Comparison of ENCODE assay signal across 11 mouse cellular contexts in genomic region chr13:26080814-26081213, GRCm38 (mm10).
DNase-seq lines count a peak whose midpoint lies in the region; ATAC-seq and TF ChIP-seq lines count a peak whose summit lies in the region.
"Had no signal": no experiment of that assay in that cellular context is flagged by ENCODE, and none has a peak within 500 bp of the region (broad histone marks: within the 10 kb centered on the region; RNA-seq: fewer than 3 reads in every experiment).

No protein-coding gene starts in this region.

- no peaks in the 10 kb centered on the region for H3K9me3 ChIP-seq in embryonic facial prominence, embryonic 13.5 days
- H3K9me3 ChIP-seq in hindbrain, embryonic 13.5 days: no peaks in the 10 kb centered on the region
- H3K9me3 ChIP-seq in midbrain, embryonic 14.5 days (ENCODE audit: control insufficient read depth, low read length): no peaks in the 10 kb centered on the region
- H3K9me3 ChIP-seq in heart, embryonic 10.5 days: no peaks in the 10 kb centered on the region
- H3K9me3 ChIP-seq in liver, postnatal 0 days (ENCODE audit: low read length): no peaks in the 10 kb centered on the region
- no peaks in the 10 kb centered on the region for H3K9me3 ChIP-seq in kidney, embryonic 14.5 days (ENCODE audit: control insufficient read depth, low read length)
- H3K9me3 ChIP-seq: liver, embryonic 13.5 days had no signal

- WGBS in embryonic facial prominence, embryonic 13.5 days: 22% methylated on average over 2 of the region's 2 CpGs
- WGBS in hindbrain, embryonic 13.5 days: 58% methylated on average over 2 of the region's 2 CpGs
- WGBS in midbrain, embryonic 14.5 days: 64% methylated on average over 2 of the region's 2 CpGs
- WGBS in heart, embryonic 10.5 days: 84% methylated on average over 2 of the region's 2 CpGs
- 76% methylated on average over 2 of the region's 2 CpGs for WGBS in liver, postnatal 0 days (ENCODE audit: insufficient replicate concordance)
- 89% methylated on average over 2 of the region's 2 CpGs for WGBS in kidney, embryonic 14.5 days

- H3K4me2 ChIP-seq in embryonic facial prominence, embryonic 13.5 days: no peak overlapping the region
- no peak overlapping the region for H3K4me2 ChIP-seq in hindbrain, embryonic 13.5 days
- H3K4me2 ChIP-seq in midbrain, embryonic 14.5 days (ENCODE audit: low read length): no peak overlapping the region
- H3K4me2 ChIP-seq in liver, postnatal 0 days (ENCODE audit: low read depth, low read length): no peak overlapping the region
- H3K4me2 ChIP-seq in kidney, embryonic 14.5 days (replicated peaks; ENCODE audit: low read depth, low read length): no peak overlapping the region
- H3K4me2 ChIP-seq: liver, embryonic 13.5 days had no signal

- H3K36me3 ChIP-seq in embryonic facial prominence, embryonic 13.5 days: no peaks in the 10 kb centered on the region
- no peaks in the 10 kb centered on the region for H3K36me3 ChIP-seq in hindbrain, embryonic 13.5 days
- no peaks in the 10 kb centered on the region for H3K36me3 ChIP-seq in midbrain, embryonic 14.5 days (ENCODE audit: control insufficient read depth, insufficient read depth, low read length)
- H3K36me3 ChIP-seq in heart, embryonic 10.5 days: no peaks in the 10 kb centered on the region
- no peaks in the 10 kb centered on the region for H3K36me3 ChIP-seq in liver, postnatal 0 days (replicated peaks; ENCODE audit: insufficient read depth, low read length)
- H3K36me3 ChIP-seq in kidney, embryonic 14.5 days (ENCODE audit: control insufficient read depth, insufficient read depth, low read length): no peaks in the 10 kb centered on the region
- H3K36me3 ChIP-seq: liver, embryonic 13.5 days had no signal

- TF ChIP-seq EP300 in liver, postnatal 0 days (IDR thresholded peaks at IDR 0.05; ENCODE audit: low read depth): no peak

- peaks cover 14% of the 10 kb centered on the region for H3K4me1 ChIP-seq in embryonic facial prominence, embryonic 13.5 days
- H3K4me1 ChIP-seq in hindbrain, embryonic 13.5 days (replicated peaks): no peaks in the 10 kb centered on the region; the same call in 1 of the 2 replicates
- H3K4me1 ChIP-seq in midbrain, embryonic 14.5 days (ENCODE audit: control insufficient read depth, insufficient read depth, low read length): peaks cover 5% of the 10 kb centered on the region; the same call in 1 of the 2 replicates
- no peaks in the 10 kb centered on the region for H3K4me1 ChIP-seq in heart, embryonic 10.5 days
- no peaks in the 10 kb centered on the region for H3K4me1 ChIP-seq in liver, postnatal 0 days (ENCODE audit: insufficient read depth)
- H3K4me1 ChIP-seq in kidney, embryonic 14.5 days (ENCODE audit: control insufficient read depth, insufficient read depth, low read length): no peaks in the 10 kb centered on the region
- H3K4me1 ChIP-seq: liver, embryonic 13.5 days had no signal

- peak; percentile 75 for DNase-seq in brain, embryonic 14.5 days (ENCODE audit: low read depth)
- peak; percentile 44 for DNase-seq in midbrain, embryonic 14.5 days
- DNase-seq in heart, embryonic 10.5 days (ENCODE audit: low spot score): no peak
- DNase-seq in liver, postnatal 0 days: no peak
- DNase-seq: heart, postnatal 14 days; kidney, adult 8-10 months; liver, embryonic 13.5 days; lung, postnatal 36 days had no signal

- ATAC-seq in embryonic facial prominence, embryonic 13.5 days (ENCODE audit: insufficient number of reproducible peaks, insufficient read depth, low FRiP score, low TSS enrichment, low read depth): no peak
- peak; percentile 39; the same call in 1 of the 2 replicates for ATAC-seq in hindbrain, embryonic 13.5 days (ENCODE audit: low FRiP score)
- ATAC-seq in midbrain, embryonic 14.5 days (ENCODE audit: low FRiP score, low TSS enrichment): peak; percentile 20; the same call in 1 of the 2 replicates
- no peak for ATAC-seq in liver, postnatal 0 days
- no peak for ATAC-seq in kidney, embryonic 14.5 days (ENCODE audit: low FRiP score, low TSS enrichment)

- no peak overlapping the region for H3K9ac ChIP-seq in embryonic facial prominence, embryonic 13.5 days
- H3K9ac ChIP-seq in hindbrain, embryonic 13.5 days: no peak overlapping the region
- H3K9ac ChIP-seq in midbrain, embryonic 14.5 days (replicated peaks; ENCODE audit: low read length): 0 out of 2 replicates have a peak overlapping the region, but pooled peaks have one; percentile 2
- H3K9ac ChIP-seq in liver, postnatal 0 days (replicated peaks): no peak overlapping the region
- no peak overlapping the region for H3K9ac ChIP-seq in kidney, embryonic 14.5 days (ENCODE audit: low read depth, low read length)
- H3K9ac ChIP-seq: liver, embryonic 13.5 days had no signal

- H3K27me3 ChIP-seq in embryonic facial prominence, embryonic 13.5 days: no peaks in the 10 kb centered on the region
- no peaks in the 10 kb centered on the region for H3K27me3 ChIP-seq in hindbrain, embryonic 13.5 days
- no peaks in the 10 kb centered on the region for H3K27me3 ChIP-seq in midbrain, embryonic 14.5 days (ENCODE audit: control insufficient read depth, insufficient read depth, low read length)
- H3K27me3 ChIP-seq in heart, embryonic 10.5 days (ENCODE audit: insufficient read depth, poor library complexity, severe bottlenecking): no peaks in the 10 kb centered on the region
- H3K27me3 ChIP-seq in liver, postnatal 0 days (ENCODE audit: insufficient read depth, low read length): no peaks in the 10 kb centered on the region
- no peaks in the 10 kb centered on the region for H3K27me3 ChIP-seq in kidney, embryonic 14.5 days (ENCODE audit: control insufficient read depth, insufficient read depth, low read length)
- H3K27me3 ChIP-seq: liver, embryonic 13.5 days had no signal

- no peak for TF ChIP-seq POLR2A in brain, embryonic 14.5 days (IDR thresholded peaks at IDR 0.05; ENCODE audit: borderline replicate concordance, extremely low read depth, insufficient read depth, insufficient read length, poor library complexity, severe bottlenecking)

- H3K27ac ChIP-seq in embryonic facial prominence, embryonic 13.5 days: peak overlapping the region; percentile 87
- peak overlapping the region; percentile 61 for H3K27ac ChIP-seq in hindbrain, embryonic 13.5 days
- peak overlapping the region; percentile 66 for H3K27ac ChIP-seq in midbrain, embryonic 14.5 days (replicated peaks; ENCODE audit: low read depth, low read length)
- H3K27ac ChIP-seq in heart, embryonic 10.5 days: no peak overlapping the region
- no peak overlapping the region for H3K27ac ChIP-seq in liver, postnatal 0 days (ENCODE audit: low read depth)
- no peak overlapping the region for H3K27ac ChIP-seq in kidney, embryonic 14.5 days (ENCODE audit: low read depth, low read length)
- H3K27ac ChIP-seq: liver, embryonic 13.5 days had no signal

- TF ChIP-seq CTCF in brain, embryonic 14.5 days (IDR thresholded peaks at IDR 0.05; ENCODE audit: borderline replicate concordance, extremely low read depth, insufficient read depth, insufficient read length): no peak
- no peak for TF ChIP-seq CTCF in liver, postnatal 0 days (IDR thresholded peaks at IDR 0.05; ENCODE audit: low read depth)

- H3K4me3 ChIP-seq in embryonic facial prominence, embryonic 13.5 days: no peak overlapping the region
- H3K4me3 ChIP-seq in hindbrain, embryonic 13.5 days: no peak overlapping the region
- H3K4me3 ChIP-seq in midbrain, embryonic 14.5 days (replicated peaks; ENCODE audit: low read depth, low read length): no peak overlapping the region
- H3K4me3 ChIP-seq in heart, embryonic 10.5 days: no peak overlapping the region
- H3K4me3 ChIP-seq in liver, postnatal 0 days (ENCODE audit: low read depth, low read length): no peak overlapping the region
- no peak overlapping the region for H3K4me3 ChIP-seq in kidney, embryonic 14.5 days (ENCODE audit: low read length)
- H3K4me3 ChIP-seq: liver, embryonic 13.5 days had no signal

Comparison
In these comparisons a context has a peak if more than half of its experiments do, and no peak if none do; other contexts are left out.
1. DNase-seq: peak in brain, embryonic 14.5 days (single experiment) and midbrain, embryonic 14.5 days (single experiment); none in heart, embryonic 10.5 days (single experiment) and liver, postnatal 0 days (single experiment).
2. ATAC-seq: peak in hindbrain, embryonic 13.5 days (single experiment) and midbrain, embryonic 14.5 days (single experiment); none in embryonic facial prominence, embryonic 13.5 days (single experiment), liver, postnatal 0 days (single experiment) and kidney, embryonic 14.5 days (single experiment).
3. H3K27ac ChIP-seq: peak in embryonic facial prominence, embryonic 13.5 days (single experiment), hindbrain, embryonic 13.5 days (single experiment) and midbrain, embryonic 14.5 days (single experiment); none in heart, embryonic 10.5 days (single experiment), liver, postnatal 0 days (single experiment) and kidney, embryonic 14.5 days (single experiment).